Mouse (Mus musculus): ENCODE measurements around the gene Ppp1r35. TPM values are rescaled to one million over a fixed set of nuclear protein-coding genes. Genes with fewer than 3 reads are reported as not detected.

Gene Ppp1r35
- polyA plus RNA-seq, 1 experiment from 2014 or later, result 36.7 TPM

GRCm38 (mm10) chr5:137753111-137753832 is 25.4 kb upstream of the Ppp1r35 start:
- Histone ChIP-seq H3K9ac (ENCODE audit: low read length) (peak overlapping the region; percentile 51), H3K36me3 (ENCODE audit: control insufficient read depth, insufficient read depth, low read length) (peaks cover 72% of the 10 kb centered on the region), H3K4me3 (ENCODE audit: control insufficient read depth in 1 of 2, insufficient read depth in 1 of 2, low read depth in 1 of 2, low read length in 2 of 2) (no peak overlapping the region), H3K27ac (replicated peaks in 1 of 2; ENCODE audit: control insufficient read depth in 1 of 2, insufficient read depth in 1 of 2, low read depth in 2 of 2, low read length in 2 of 2) (peak overlapping the region; percentile 28 to 38; a peak in 2 of 4 replicates), H3K4me2 (ENCODE audit: low read length) (no peak overlapping the region), H3K9me3 (ENCODE audit: control insufficient read depth, low read length) (no peaks in the 10 kb centered on the region), H3K27me3 (ENCODE audit: control insufficient read depth, insufficient read depth, low read length) (no peaks in the 10 kb centered on the region), H3K4me1 (ENCODE audit: control insufficient read depth in 2 of 2, insufficient read depth in 2 of 2, low read length in 2 of 2) (peaks cover 36 to 76% of the 10 kb centered on the region in 2 experiments)
- 52% methylated on average over 13 of the region's 13 CpGs for WGBS
- ATAC-seq (ENCODE audit: insufficient number of reproducible peaks, insufficient read depth, low FRiP score, low read depth), result no peak

DNA sequence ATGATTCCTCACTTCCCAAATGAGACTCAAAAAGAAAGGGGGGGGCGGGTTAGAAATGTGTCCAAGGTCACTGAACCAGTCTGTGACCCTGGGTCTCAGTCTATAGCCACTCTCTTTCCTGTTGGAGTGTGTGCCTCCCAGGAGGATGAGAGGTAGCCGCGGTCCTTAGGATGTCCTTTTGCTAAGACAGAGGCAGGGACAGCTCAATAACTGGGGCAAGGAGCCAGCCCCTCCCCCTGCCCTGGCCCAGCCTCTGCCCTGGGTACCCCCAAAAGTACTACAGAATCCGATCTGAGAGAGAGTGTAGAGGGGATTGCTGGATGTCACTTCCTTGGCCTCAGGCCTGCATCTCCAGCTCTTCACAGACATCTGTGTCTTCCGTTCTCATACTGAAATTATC is 23.2 kb upstream of the Ppp1r35 start:
- H3K36me3 ChIP-seq (ENCODE audit: control insufficient read depth, insufficient read depth, low read length), result peaks cover 82% of the 10 kb centered on the region
- no peak overlapping the region for H3K4me2 ChIP-seq (ENCODE audit: low read length)
- 85% methylated on average over 5 of the region's 5 CpGs for WGBS
- peak overlapping the region in 1 of 2 experiments; percentile 24; a peak in 1 of 4 replicates for H3K27ac ChIP-seq (replicated peaks in 1 of 2; ENCODE audit: control insufficient read depth in 1 of 2, insufficient read depth in 1 of 2, low read depth in 2 of 2, low read length in 2 of 2)
- no peak for ATAC-seq (ENCODE audit: insufficient number of reproducible peaks, insufficient read depth, low FRiP score, low read depth)
- H3K27me3 ChIP-seq (ENCODE audit: control insufficient read depth, insufficient read depth, low read length), result no peaks in the 10 kb centered on the region
- H3K9ac ChIP-seq (ENCODE audit: low read length), result peak overlapping the region; percentile 13
- H3K9me3 ChIP-seq (ENCODE audit: control insufficient read depth, low read length), result no peaks in the 10 kb centered on the region
- peaks cover 32 to 68% of the 10 kb centered on the region in 2 experiments for H3K4me1 ChIP-seq (ENCODE audit: control insufficient read depth in 2 of 2, insufficient read depth in 2 of 2, low read length in 2 of 2)
- no peak overlapping the region for H3K4me3 ChIP-seq (ENCODE audit: control insufficient read depth in 1 of 2, insufficient read depth in 1 of 2, low read depth in 1 of 2, low read length in 2 of 2)

DNA sequence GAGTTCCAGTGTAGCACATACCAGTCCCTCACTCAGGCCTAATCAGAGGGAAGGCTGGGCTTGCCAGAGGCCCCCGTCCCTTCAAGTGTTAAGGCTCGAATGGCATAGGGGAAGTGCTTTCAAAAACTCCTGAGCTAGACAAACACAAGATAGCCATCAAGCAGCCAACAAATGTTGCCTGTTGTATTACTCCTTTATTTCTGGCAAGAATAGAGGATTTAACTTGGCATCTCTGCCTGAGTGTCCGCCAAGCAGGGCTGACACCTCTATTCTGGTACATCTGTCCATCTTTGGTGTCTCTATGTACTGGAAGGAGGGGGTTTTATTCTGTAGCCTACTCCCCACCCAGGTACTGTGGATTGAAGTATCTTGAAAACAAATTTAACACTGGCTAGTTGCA is 22.5 kb upstream of the Ppp1r35 start:
- peaks cover 76% of the 10 kb centered on the region for H3K36me3 ChIP-seq (ENCODE audit: control insufficient read depth, insufficient read depth, low read length)
- H3K4me2 ChIP-seq (ENCODE audit: low read length), result no peak overlapping the region
- H3K4me1 ChIP-seq (ENCODE audit: control insufficient read depth in 2 of 2, insufficient read depth in 2 of 2, low read length in 2 of 2), result peaks cover 28 to 61% of the 10 kb centered on the region in 2 experiments
- 0 out of 4 replicates have a peak overlapping the region, but pooled peaks of 1 of the 2 experiments have one; percentile 24 for H3K27ac ChIP-seq (replicated peaks in 1 of 2; ENCODE audit: control insufficient read depth in 1 of 2, insufficient read depth in 1 of 2, low read depth in 2 of 2, low read length in 2 of 2)
- no peaks in the 10 kb centered on the region for H3K27me3 ChIP-seq (ENCODE audit: control insufficient read depth, insufficient read depth, low read length)
- H3K4me3 ChIP-seq (ENCODE audit: control insufficient read depth in 1 of 2, insufficient read depth in 1 of 2, low read depth in 1 of 2, low read length in 2 of 2), result no peak overlapping the region
- ATAC-seq (ENCODE audit: insufficient number of reproducible peaks, insufficient read depth, low FRiP score, low read depth), result no peak
- H3K9me3 ChIP-seq (ENCODE audit: control insufficient read depth, low read length), result no peaks in the 10 kb centered on the region
- peak overlapping the region; percentile 13; the same call in 1 of the 2 replicates for H3K9ac ChIP-seq (ENCODE audit: low read length)
- WGBS, result 34% methylated on average over 3 of the region's 3 CpGs

DNA sequence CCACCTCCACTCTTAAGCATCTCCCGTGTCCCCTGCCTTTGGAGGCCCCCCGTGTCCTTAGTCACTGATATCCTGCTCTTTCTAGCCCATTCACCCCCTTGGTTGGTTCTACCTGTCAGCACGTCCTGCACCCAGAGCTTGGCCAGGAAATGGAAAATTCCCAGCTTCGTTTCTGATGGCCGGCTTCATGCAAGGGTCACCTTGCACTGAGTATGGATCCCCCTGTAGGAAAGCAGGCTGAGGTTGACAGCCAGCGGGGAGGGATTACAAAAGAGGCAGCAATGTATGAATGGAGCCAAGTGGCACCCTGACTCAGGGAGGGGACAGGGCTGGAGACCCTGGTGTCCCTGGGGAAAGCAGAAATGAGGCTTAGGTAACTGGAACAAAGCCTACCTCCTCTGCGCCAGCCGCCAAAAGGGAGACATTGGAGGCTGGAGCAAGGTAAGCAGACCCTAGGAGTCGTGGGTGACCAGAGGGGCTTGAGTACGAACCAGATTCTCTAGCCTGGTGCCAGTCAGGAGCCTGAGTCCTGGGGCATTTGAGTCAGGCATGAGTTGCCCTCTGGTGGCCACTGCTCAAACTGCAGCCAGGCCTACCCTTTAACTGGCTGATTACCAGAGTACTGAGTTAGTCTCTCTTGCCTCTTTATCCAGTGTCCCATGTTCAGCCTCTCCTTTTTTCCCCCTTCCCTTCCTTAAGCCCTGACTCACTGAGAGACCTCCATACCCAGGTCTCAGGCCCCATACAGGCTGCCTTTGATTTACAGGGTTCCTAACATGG is 21.6 kb upstream of the Ppp1r35 start:
- Histone ChIP-seq H3K4me1 (ENCODE audit: control insufficient read depth in 2 of 2, insufficient read depth in 2 of 2, low read length in 2 of 2) (peaks cover 22 to 51% of the 10 kb centered on the region in 2 experiments), H3K4me2 (ENCODE audit: low read length) (no peak overlapping the region), H3K4me3 (ENCODE audit: control insufficient read depth in 1 of 2, insufficient read depth in 1 of 2, low read depth in 1 of 2, low read length in 2 of 2) (no peak overlapping the region), H3K9ac (ENCODE audit: low read length) (0 out of 2 replicates have a peak overlapping the region, but pooled peaks have one; percentile 3), H3K9me3 (ENCODE audit: control insufficient read depth, low read length) (no peaks in the 10 kb centered on the region), H3K36me3 (ENCODE audit: control insufficient read depth, insufficient read depth, low read length) (peaks cover 66% of the 10 kb centered on the region), H3K27ac (replicated peaks in 1 of 2; ENCODE audit: control insufficient read depth in 1 of 2, insufficient read depth in 1 of 2, low read depth in 2 of 2, low read length in 2 of 2) (peak overlapping the region; percentile 6 to 61; a peak in 3 of 4 replicates), H3K27me3 (ENCODE audit: control insufficient read depth, insufficient read depth, low read length) (no peaks in the 10 kb centered on the region)
- peak; percentile 10; the same call in 1 of the 2 replicates for ATAC-seq (ENCODE audit: insufficient number of reproducible peaks, insufficient read depth, low FRiP score, low read depth)
- 23% methylated on average over 10 of the region's 10 CpGs for WGBS

GRCm38 (mm10) chr5:137757887-137758286 is 20.8 kb upstream of the Ppp1r35 start:
- peak overlapping the region in 1 of 2 experiments; percentile 61; a peak in 1 of 4 replicates for H3K27ac ChIP-seq (replicated peaks in 1 of 2; ENCODE audit: control insufficient read depth in 1 of 2, insufficient read depth in 1 of 2, low read depth in 2 of 2, low read length in 2 of 2)
- H3K27me3 ChIP-seq (ENCODE audit: control insufficient read depth, insufficient read depth, low read length), result no peaks in the 10 kb centered on the region
- peak; percentile 64 for ATAC-seq (ENCODE audit: insufficient number of reproducible peaks, insufficient read depth, low FRiP score, low read depth)
- H3K36me3 ChIP-seq (ENCODE audit: control insufficient read depth, insufficient read depth, low read length), result peaks cover 58% of the 10 kb centered on the region
- WGBS, result 47% methylated on average over 6 of the region's 6 CpGs
- H3K4me1 ChIP-seq (ENCODE audit: control insufficient read depth in 2 of 2, insufficient read depth in 2 of 2, low read length in 2 of 2), result peaks cover 19 to 44% of the 10 kb centered on the region in 2 experiments
- no peaks in the 10 kb centered on the region for H3K9me3 ChIP-seq (ENCODE audit: control insufficient read depth, low read length)
- no peak overlapping the region for H3K4me3 ChIP-seq (ENCODE audit: control insufficient read depth in 1 of 2, insufficient read depth in 1 of 2, low read depth in 1 of 2, low read length in 2 of 2)
- H3K9ac ChIP-seq (ENCODE audit: low read length), result 0 out of 2 replicates have a peak overlapping the region, but pooled peaks have one; percentile 30
- no peak overlapping the region for H3K4me2 ChIP-seq (ENCODE audit: low read length)

DNA sequence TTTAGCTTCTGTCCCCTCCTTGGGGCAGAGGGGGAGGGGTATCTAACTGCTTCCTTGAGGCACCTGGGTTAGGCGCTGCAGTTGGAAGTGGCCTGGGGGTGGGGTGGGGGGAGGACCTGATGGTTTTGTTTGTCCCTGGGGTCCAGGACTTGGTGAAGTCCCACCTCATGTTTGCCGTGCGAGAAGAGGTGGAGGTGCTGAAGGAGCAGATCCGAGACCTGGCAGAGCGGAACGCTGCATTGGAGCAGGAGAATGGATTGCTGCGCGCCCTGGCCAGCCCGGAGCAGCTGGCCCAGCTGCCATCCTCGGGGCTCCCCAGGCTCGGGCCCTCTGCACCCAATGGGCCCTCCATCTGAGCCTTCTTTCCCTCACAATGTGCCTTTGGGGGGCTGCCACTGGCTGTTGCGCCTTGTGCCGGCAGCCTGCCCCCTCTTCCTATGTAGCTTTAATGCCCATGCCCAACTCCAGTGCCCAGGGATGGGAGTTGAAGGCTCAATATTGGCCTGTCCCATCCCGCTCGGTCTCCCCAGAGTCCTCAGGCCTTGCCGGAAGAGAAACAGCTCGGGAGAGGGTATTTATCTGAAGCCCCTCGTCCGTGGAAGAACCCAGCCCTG is 19.6 kb upstream of the Ppp1r35 start:
- Histone ChIP-seq H3K9me3 (ENCODE audit: control insufficient read depth, low read length) (no peaks in the 10 kb centered on the region), H3K36me3 (ENCODE audit: control insufficient read depth, insufficient read depth, low read length) (peaks cover 47% of the 10 kb centered on the region), H3K4me3 (ENCODE audit: control insufficient read depth in 1 of 2, insufficient read depth in 1 of 2, low read depth in 1 of 2, low read length in 2 of 2) (no peak overlapping the region), H3K4me2 (ENCODE audit: low read length) (no peak overlapping the region), H3K9ac (ENCODE audit: low read length) (no peak overlapping the region), H3K4me1 (ENCODE audit: control insufficient read depth in 2 of 2, insufficient read depth in 2 of 2, low read length in 2 of 2) (peaks cover 14 to 34% of the 10 kb centered on the region in 2 experiments), H3K27me3 (ENCODE audit: control insufficient read depth, insufficient read depth, low read length) (no peaks in the 10 kb centered on the region), H3K27ac (replicated peaks in 1 of 2; ENCODE audit: control insufficient read depth in 1 of 2, insufficient read depth in 1 of 2, low read depth in 2 of 2, low read length in 2 of 2) (0 out of 4 replicates have a peak overlapping the region, but pooled peaks of 1 of the 2 experiments have one; percentile 24)
- 89% methylated on average over 19 of the region's 19 CpGs for WGBS
- no peak for ATAC-seq (ENCODE audit: insufficient number of reproducible peaks, insufficient read depth, low FRiP score, low read depth)

- WGBS, result 42% methylated on average over 4 of the region's 4 CpGs
- peak; percentile 31 for ATAC-seq (ENCODE audit: insufficient number of reproducible peaks, insufficient read depth, low FRiP score, low read depth)
- H3K9ac ChIP-seq (ENCODE audit: low read length), result no peak overlapping the region
- peaks cover 14 to 34% of the 10 kb centered on the region in 2 experiments for H3K4me1 ChIP-seq (ENCODE audit: control insufficient read depth in 2 of 2, insufficient read depth in 2 of 2, low read length in 2 of 2)
- H3K27me3 ChIP-seq (ENCODE audit: control insufficient read depth, insufficient read depth, low read length), result no peaks in the 10 kb centered on the region
- no peaks in the 10 kb centered on the region for H3K9me3 ChIP-seq (ENCODE audit: control insufficient read depth, low read length)
- no peak overlapping the region for H3K27ac ChIP-seq (replicated peaks in 1 of 2; ENCODE audit: control insufficient read depth in 1 of 2, insufficient read depth in 1 of 2, low read depth in 2 of 2, low read length in 2 of 2)
- H3K4me2 ChIP-seq (ENCODE audit: low read length), result no peak overlapping the region
- H3K4me3 ChIP-seq (ENCODE audit: control insufficient read depth in 1 of 2, insufficient read depth in 1 of 2, low read depth in 1 of 2, low read length in 2 of 2), result no peak overlapping the region
- H3K36me3 ChIP-seq (ENCODE audit: control insufficient read depth, insufficient read depth, low read length), result peaks cover 41% of the 10 kb centered on the region
These were observed 18.7 kb upstream of the Ppp1r35 start for GRCm38 (mm10) chr5:137759971-137760412.

All from heart, embryonic 14.5 days (tissue).